Mouse (Mus musculus) thymus, postnatal 14 days (tissue): ENCODE data around the gene Gm28539.
A peak's percentile ranks its signal among the peaks of the same experiment; 100 is the strongest.
"Not testable (repeated sequence)": the region's sequence is repeated elsewhere in the genome, so short reads cannot be mapped to it uniquely, and the experiment has no call there.

Experiments used
- DNase-seq: peaks from one replicate; pipeline ENCODE4 v3.0.0; 2021

Gm28539 gene

DNA sequence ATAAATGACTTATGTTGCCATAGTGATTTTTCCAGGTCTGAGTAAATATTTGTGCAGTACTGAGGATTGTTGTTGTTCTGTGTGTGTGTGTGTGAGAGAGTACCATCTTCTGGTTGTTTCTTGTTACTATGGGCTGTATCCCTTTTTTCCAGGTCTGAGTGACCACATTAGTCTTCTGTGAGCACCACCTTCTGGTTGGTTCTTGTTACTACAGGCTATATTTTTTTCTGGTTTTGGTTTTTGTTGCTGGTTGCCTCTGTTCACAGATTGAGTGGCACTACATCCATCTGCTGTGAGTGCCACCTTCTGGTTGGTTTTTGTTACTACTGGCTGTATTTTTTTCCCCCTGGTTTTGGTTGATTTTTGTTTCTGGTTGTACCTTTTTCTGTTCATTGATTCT is 22.2 kb downstream of the Gm28539 start:
- peak; percentile 47 for DNase-seq

DNA sequence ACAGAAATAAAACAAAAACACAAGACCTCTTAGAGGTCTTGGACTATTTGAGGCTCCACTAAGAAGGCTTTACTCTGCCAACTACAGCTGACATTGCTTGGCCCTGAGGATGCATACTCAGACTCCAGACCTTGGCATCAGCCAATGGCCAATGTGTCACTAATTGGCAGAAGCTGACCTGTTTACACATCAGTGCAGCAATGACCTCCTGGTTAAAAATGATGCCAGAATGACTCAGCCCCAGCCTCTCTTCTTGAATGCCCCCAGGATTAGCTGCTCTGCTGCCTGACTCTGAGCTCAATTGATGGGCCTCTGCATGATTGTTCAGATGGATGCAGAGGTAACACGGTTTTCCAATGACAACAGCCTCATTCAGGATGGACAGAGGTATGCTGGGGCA is 23.8 kb downstream of the Gm28539 start:
- no peak for DNase-seq

DNA sequence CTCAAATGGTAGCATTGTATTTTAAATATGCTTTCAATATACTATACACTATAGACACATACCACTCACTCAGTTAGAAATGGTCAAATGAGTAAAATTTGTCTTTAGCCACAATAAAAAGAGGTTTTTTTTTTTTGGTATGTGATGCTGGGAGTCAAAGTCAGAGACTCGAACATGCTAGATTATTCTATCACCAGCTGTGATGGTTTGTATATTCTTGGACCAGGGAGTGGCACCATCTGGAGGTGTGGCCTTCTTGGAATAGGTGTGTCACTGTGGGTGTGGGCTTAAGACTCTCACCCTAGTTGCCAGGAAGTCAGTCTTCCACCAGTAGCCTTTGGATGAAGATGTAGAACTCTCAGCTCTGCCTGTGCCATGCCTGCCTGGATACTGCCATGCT is 34.1 kb downstream of the Gm28539 start:
- DNase-seq = not testable (repeated sequence)

DNA sequence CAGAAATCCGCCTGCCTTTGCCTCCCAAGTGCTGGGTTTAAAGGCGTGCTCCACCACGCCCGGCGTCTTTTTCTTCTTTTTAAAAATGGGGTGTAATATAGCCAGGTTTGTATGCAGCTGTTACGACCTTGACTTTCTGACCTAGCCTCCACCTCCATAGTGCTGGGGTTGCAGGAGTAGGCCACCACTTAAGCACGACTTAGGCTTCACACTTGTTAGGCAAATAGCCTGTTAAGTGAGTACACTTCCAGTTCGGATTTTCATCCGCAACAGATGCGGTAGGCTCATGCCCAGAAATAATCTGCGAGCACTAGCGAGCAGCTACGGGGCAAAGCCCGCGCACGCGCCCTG is 39.7 kb downstream of the Gm28539 start:
- DNase-seq = no peak

DNA sequence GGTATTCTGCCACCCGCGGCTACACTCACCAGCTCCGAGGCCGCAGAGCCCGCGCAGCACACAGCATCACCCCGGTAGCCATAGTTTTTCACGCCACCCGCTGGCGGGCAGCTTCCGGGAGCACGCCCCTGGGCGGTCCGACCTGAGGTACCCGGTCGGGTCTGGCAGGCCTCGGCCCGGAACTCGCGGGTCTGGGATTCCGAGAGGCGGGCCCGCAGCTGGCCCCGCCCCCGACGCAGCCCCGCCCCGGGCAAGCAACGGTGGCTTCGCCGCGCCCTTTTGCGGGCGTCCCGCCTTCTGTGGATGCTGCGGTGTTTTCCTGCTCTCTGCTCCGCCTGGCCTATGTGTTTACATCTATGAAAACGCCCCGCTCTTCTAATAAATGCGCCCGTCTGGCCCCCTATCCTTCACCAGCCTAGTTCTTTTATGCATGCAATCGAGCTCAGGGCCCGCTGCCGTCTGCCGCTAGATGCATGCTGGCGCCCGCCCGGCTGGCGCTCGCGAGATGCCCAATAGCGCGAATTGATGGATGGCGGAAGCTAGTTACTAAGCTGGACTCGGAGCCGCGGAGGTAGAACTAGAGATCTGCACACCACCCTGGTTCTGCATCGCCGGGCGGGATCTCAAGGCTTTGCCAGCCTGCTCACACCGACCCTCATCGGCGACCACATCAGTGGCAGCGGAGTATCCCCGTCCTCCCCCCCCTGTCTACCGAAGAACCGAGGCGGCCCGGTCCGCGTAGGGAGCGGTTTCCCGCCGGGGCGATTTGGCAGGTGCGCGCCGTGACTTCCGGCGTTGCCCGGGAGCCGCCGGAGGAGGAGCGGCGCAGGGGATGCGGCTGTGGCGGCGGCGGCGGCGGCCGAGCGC is 40.3 kb downstream of the Gm28539 start, which contains the start of the genes Mrpl40 and Hira:
Mrpl40 (minus strand) TSS at position 421 of the 867 bp plus-strand sequence.
Hira (plus strand) TSS at position 596 of the 867 bp plus-strand sequence.
- DNase-seq = peak; percentile 95

DNA sequence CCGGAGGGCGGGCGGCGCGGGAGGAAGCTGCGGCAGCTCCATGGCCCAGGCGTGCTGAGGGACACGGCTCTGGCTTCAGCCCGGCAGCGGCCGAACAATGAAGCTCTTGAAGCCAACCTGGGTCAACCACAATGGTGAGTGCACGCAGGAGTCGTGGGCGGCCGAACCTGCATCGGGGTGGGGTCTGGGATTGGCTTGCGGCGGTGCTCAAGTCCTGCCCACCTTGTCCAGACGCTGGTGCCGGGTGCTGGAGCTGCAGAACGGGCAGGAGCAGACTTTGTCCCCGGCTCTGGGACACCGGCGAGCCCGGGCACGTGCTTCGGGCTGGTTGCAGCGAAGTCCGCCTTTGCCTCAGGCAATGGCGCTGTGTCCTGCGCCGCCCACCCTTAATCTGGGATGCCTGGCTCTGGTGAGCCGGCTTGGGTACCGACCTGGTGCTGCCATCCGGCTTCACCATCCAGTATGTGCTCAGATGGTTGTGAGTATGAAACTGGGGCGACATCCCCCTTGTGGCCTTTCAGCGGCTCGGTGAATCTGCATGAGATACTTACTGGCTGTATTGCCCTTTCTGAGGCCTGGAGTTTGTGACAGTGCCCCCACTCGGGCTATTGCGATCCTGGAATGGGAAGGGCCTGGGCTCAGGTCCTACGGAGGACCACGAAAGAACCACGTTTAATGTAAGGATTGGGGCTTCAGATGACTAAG is 41.2 kb downstream of the Gm28539 start:
- DNase-seq = peak; percentile 76

DNA sequence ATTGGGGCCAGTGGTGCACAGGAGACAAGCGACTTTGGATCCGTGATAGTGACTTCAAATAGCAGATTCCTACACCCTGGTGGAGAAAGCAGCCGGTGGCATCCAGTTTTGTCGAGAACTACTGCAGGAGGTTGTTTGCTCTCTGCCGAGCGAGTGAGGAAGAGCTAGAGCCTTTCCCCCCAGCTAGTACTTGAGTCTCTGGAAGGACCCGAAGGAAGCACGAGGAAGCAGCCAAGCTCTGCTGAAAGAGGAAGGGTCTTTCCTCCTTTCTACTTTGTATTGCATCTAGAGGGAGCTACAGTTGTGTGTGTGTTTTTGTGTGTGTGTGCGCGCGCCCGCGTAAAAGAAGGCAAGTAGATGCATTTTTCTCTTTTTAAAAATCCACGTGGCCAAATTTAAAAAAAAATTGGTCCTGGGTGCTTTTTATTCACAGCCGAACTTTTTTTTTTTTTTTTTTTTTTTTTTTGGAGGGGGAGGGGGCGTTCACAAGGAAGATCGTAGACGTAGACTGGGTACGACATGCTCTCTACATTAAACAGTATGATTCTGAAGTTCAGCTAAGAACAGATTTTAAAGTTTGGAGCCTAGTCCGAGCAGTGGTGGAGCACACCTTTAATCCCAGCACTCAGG is 41.8 kb downstream of the Gm28539 start:
- DNase-seq = no peak

DNA sequence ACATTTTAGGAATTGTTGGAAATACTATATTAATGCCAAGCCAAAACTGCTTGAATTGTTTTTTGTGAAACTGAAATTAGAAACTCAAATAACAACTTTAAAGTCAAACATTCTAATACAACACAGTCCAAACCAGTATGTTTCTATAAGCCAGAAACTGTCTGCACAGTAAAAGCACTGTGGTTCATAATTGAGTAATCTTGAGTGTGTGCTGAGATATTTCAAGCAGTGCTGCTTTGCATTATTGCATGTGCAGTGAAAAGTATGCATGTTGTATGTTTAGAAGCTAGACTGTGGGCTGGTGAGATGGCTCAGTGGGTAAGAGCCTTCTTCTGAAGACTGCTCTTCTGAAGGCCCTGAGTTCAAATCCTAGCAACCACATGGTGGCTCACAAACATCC is 47.7 kb downstream of the Gm28539 start:
- DNase-seq = no peak

DNA sequence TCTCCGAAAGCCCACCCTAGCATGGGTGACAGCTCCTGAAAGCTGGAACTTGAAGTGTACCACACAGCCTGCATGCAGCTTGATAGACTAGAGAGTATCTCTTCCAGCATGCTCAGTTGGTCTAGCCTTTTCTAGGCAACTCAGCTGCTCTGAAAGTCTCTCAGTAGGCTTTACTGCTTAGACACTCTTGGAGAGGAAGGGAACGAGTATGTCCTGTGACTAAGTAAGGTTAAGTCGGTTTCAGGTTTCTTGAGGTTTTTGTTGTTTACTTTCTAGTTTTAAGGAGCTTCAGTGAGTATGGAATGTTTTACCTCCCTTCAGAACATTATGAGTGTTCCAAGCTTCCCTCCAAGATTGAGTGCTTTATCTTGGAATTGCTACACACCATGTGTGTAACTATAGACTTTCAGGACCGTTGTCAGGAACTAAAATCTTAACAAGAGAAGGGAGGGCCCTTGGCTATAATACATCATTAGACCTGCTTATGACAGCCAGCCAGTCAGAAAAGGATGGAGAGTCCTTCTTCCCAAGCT is 57.5 kb downstream of the Gm28539 start:
- DNase-seq = no peak

DNA sequence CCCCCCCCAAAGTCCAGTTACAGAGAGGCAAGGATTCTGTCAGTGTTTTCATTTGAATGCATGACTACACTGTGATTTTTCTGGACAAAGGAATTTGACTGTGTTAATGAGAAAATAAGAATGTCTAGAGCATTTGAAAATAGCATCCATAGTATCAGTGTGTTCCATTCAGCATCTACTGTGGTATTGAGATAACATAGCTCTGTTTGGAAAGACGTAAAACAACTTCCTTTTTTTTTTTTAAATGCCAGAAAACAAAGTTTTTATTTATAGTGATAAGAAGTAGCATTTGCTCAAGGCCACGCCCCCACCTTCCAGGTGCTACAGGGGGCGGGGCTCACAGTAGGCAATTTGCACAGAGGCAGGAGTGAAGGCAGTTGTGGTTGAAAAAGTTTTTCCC is 58.9 kb downstream of the Gm28539 start:
- no peak for DNase-seq

DNA sequence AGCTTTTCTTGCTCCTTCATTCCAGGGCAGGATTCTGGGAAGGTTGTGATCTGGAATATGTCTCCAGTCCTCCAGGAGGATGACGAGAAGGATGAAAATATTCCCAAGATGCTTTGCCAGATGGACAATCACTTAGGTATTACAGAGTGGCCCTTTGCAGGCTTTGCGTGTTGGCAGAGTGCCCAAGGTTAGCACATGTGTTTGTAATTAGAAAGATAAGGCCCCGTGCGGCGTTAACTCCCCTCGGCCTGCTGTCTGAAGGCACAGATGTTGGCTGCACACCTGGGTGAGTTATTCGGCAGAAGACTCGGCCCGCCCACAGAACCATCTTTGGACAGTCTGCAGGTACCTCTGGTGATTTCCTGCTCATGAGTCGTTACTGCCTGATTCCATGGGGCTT is 60.0 kb downstream of the Gm28539 start:
- DNase-seq = no peak

DNA sequence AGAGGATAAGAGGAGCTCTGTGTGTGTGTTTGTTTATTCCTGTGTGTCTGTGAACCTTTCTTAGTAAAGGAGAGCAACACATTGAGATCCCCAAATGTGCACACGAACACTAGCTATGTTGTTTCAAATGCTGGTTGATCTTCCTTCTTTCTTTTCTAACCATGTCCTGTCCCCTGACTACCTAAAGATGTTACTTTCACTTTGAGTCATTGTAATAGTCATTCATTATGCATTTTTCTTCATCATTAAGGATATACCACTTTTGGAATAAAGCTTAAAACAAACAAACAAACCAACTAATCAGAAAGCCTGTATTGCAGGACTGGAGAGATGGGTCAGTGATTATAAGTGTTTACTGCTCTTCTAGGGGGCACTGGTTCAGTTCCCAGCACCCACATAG is 69.3 kb downstream of the Gm28539 start:
- no peak for DNase-seq

DNA sequence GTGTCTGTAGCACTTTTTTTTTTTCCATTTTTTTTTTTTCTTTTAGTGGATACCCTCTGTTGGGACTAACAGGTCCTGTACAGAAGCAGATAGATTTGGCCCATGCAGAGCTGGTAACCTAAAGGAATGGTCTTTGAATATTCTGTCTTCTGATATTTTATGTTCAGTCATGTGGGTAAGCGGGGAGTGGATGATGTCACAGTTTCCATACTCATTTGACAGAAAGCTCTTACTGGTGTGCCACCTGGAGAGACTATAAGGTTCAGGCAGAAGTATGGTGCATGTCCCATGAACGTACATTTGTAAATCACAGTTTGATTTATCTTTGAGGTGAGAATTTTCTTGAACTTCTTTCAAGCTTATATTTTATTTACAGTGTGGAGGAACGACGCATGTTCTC is 79.7 kb downstream of the Gm28539 start:
- no peak for DNase-seq

DNA sequence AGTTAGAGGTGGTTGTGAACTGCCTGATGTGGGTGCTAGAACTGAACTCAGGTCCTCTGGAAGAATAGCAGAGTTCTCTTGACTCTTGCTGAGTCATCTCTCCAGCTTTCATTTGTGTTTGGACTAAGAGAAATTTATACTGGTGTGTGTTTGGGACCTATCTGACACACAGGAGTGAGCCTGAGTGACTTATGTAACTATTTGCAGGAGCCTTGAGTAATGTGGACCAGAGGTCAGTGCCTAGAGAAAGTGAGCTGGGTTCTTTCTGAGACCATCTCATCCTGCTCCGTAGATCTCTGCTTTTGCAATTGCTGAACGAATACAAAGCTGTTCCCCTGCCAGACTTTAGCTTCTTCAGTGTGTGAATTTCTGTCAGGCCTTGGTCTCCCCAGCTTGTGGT is 85.4 kb downstream of the Gm28539 start:
- no peak for DNase-seq

DNA sequence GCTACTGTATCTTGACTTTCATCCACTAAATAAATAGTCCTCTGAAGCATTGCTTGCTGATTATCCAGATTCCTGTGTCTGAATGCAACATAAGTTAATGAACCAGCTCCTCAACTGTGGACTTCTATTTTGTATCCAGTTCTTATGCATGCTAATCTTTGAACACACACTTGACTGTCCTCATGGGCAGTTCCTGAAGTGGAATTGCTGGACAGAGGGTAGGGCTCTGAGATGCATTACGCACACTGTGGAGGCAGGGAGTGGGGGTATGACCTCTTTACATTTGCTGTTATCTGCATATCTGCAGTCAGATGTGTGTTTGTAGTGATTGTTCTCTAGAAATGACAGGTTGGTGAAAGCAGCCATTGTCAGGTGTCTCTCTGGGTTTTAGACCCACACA is 91.6 kb downstream of the Gm28539 start:
- no peak for DNase-seq

DNA sequence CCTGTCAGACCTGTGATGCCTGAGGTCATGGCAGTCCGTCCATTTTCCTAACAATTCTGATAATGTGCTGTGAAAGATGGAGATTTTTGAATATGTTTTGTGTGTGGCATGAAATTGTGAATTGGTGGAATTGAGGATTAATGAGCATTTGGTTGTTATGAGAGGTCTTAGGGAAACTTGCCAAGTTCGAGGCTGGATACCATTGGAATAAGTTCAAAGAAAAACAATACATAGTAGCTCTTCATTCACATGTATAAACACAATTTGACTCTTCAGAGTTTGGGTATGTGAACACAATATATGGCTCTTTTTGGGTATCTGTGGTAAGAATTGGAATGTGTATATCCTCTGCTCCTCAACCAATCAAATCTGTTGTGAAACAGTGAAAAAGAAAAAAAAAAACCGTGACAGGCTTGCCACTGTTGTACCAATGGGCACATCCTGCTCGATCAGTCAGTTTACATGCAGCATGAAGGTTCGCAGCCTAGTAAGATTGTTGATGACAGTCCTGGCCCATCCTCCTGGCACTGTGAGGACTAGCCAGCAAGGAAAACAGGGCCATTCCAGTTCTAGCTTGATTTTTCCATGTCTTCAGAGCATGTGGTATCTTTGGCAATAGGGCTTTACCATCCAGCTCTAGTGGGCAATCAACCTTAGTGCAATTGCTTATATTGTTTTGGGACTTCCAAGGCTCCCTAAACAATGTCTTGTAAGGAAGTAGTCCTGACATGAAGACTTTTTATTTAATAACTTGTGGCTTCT is 102.1 kb downstream of the Gm28539 start:
- DNase-seq = no peak

DNA sequence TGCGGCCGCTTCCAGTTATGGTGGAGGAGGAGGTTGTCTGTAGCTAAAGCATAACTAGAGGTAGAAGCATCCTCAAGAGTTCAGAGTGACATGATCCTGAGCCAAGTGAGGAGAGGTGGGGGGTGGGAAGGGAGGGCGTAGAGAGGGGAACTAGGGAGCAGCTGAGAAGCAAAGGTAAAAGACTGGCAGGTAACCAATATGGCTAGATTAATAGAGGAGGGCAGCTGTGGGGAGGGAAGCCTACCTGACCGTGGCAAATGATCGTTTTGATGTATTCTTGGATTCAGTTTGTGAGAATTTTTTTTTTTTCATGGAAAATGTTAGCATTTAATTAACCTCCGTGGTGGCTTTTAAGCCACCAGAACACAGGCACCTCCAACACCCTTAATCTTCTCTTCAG is 107.5 kb downstream of the Gm28539 start:
- no peak for DNase-seq

DNA sequence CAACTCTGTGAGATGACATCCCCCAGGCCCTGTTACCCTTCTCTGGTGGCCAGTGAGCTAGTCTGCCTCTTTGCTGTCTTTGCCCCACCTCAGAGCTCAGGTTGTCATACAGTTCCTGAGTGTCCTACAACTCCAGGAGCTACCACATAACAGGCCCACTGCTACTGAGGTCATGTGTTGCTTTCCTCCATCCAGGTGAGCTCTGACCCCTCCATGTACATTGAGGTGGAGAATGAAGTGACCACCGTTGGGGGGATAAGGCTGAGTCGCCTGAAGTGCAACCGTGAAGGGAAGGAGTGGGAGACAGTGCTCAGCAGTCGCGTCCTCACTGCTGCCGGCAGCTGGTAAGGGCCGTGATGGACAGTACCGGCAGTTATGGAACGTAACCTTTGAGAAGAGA is 112.6 kb downstream of the Gm28539 start:
- no peak for DNase-seq

DNA sequence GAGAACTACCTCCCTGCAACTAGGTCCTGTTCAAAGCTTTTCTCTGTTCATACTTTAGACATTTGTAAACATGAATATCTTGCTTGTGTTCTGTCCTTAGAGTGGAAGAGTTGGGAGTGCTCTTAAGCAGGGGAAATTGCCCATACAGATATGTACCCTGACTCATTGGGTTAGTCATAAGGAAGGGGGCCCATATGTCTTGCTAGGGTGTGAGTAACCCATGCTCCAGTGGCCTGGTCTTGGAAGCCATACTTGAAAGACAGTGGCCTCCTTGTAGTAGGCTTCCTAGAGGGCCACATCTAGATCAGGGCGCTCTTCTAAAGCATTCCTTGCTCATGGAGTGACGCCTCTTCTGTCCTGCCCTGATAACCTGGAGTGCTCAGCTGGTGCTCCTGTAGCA is 114.0 kb downstream of the Gm28539 start:
- no peak for DNase-seq

DNA sequence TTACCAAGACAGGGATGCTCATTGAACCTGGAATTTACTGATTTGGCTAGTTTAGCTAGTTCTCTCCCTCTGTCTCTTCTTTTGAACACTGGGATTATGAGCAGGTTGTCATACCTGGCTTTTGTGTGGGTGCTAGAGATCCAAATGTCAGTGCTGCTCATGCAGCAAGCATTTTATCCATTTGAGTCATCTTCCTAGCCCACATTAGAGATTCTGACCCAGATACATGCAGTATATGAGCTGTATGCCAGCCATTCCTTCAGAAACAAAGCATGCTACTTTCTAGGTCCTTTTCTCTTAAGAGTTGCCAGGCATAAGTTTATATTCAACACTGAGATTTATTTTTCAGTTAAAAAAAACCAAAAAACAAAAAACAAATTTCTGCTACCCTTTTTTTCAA is 116.4 kb downstream of the Gm28539 start:
- DNase-seq = no peak

DNA sequence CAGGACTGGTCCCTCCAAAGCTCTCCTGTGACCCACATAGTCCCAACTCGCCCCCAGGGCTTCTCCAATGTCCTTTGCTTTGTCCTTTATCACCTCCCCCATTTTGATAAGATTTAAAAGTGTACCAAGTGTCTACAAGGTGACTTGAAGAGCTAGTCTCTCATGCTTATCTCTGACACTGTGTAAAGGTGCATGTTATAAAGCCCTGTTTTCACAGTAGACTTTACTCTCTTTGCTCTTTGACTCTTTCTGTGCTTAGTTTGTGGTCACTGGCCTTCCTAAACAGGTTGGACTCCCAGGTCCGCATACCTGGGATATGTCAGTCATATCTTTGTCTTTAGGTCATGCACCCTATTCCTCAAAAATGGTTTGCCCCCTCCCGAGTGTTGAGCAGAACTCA is 118.7 kb downstream of the Gm28539 start:
- DNase-seq = no peak

DNA sequence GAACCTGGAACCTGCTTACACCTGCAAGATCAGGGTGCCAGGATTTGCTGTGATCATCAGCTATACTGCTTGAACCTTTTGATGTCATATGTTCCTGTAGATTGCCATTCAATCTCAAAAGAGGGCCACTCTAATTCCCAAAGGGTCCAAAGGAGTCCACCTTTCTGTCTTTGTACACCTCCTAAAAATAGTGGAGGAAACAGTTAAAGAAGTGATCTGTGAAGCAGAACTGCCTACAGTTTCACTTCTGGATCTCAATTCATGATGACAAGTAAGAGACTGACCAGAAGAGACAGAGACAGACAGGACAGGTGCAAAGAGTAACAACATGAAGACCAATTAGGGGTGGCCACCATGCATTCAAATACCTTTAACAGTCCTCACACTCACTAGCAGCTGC is 127.1 kb downstream of the Gm28539 start:
- no peak for DNase-seq
